10 mouse cellular contexts compared by ENCODE assay signal in the genomic region with DNA sequence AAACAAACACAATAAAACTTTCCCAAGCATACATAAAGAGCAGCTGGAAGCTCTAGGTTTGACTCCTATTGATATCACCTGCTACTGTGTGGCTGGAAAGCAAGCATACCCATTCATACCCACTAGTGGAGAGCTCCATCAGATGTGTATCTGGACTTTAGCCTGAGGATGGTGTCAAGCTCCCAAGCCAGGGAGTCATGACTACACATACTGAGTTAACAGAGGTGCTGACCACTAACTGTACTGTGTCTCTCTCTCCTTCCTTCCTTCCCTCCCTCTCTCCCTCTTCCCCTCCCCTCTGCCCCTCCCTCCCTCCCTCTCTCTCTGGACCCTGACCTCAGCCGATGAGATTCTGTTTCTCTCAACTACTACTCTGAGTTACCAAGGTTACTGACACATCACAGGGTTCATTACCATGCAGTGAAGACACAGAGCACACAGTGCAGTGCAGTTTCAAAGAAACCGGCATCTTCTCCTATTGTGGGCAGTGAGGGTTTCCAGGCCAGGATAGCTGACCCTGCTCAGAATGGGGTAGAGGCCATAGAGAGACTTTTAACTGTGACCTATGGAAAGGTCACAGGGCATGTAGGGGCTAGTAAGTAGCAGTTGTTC. TPM values are rescaled to one million over a fixed set of nuclear protein-coding genes. Genes with fewer than 3 reads are reported as not detected.
DNase-seq lines count a peak whose midpoint lies in the region; ATAC-seq lines count a peak whose summit lies in the region.
"Had no signal": no experiment of that assay in that cellular context is flagged by ENCODE, and none has a peak within 500 bp of the region (broad histone marks: within the 10 kb centered on the region; RNA-seq: fewer than 3 reads in every experiment).

No protein-coding gene starts in this region.

- H3K27me3 ChIP-seq in hindbrain, embryonic 15.5 days: no peaks in the 10 kb centered on the region
- no peaks in the 10 kb centered on the region for H3K27me3 ChIP-seq in midbrain, embryonic 13.5 days
- H3K27me3 ChIP-seq: megakaryocyte, embryonic 14.5 days had no signal

- 0 out of 2 replicates have a peak overlapping the region, but pooled peaks have one; percentile 6 for H3K4me2 ChIP-seq in hindbrain, embryonic 15.5 days
- no peak overlapping the region for H3K4me2 ChIP-seq in midbrain, embryonic 13.5 days (replicated peaks)

- 10% methylated on average over 2 of the region's 2 CpGs for WGBS in hindbrain, embryonic 15.5 days
- 9% methylated on average over 2 of the region's 2 CpGs for whole genome bisulfite sequencing in midbrain, embryonic 13.5 days

- no peak overlapping the region for H3K9ac ChIP-seq in hindbrain, embryonic 15.5 days
- H3K9ac ChIP-seq in midbrain, embryonic 13.5 days (replicated peaks): no peak overlapping the region

- peak overlapping the region; percentile 78 for H3K27ac ChIP-seq in hindbrain, embryonic 15.5 days (replicated peaks)
- H3K27ac ChIP-seq in midbrain, embryonic 13.5 days: peak overlapping the region; percentile 76

- no peaks in the 10 kb centered on the region for H3K9me3 ChIP-seq in hindbrain, embryonic 15.5 days
- no peaks in the 10 kb centered on the region for H3K9me3 ChIP-seq in midbrain, embryonic 13.5 days
- H3K9me3 ChIP-seq: megakaryocyte, embryonic 14.5 days had no signal

- H3K36me3 ChIP-seq in hindbrain, embryonic 15.5 days: peaks cover 11% of the 10 kb centered on the region; the same call in 1 of the 2 replicates
- H3K36me3 ChIP-seq in midbrain, embryonic 13.5 days: peaks cover 43% of the 10 kb centered on the region

- DNase-seq in heart, adult 11 months: peak; percentile 70
- DNase-seq in heart, adult 9 months (ENCODE audit: low spot score in 2 of 2): no peak
- peak; percentile 75 for DNase-seq in embryo, embryonic 10 days (ENCODE audit: low spot score)
- no peak for DNase-seq in cerebellum, postnatal 25 days
- no peak for DNase-seq in right cerebral cortex, postnatal 10 days (ENCODE audit: low spot score in 2 of 2)
- DNase-seq: kidney, adult 11 months had no signal

- no peak overlapping the region for H3K4me3 ChIP-seq in hindbrain, embryonic 15.5 days
- H3K4me3 ChIP-seq in midbrain, embryonic 13.5 days (replicated peaks): no peak overlapping the region
- H3K4me3 ChIP-seq: megakaryocyte, embryonic 14.5 days had no signal

- peaks cover 41% of the 10 kb centered on the region for H3K4me1 ChIP-seq in hindbrain, embryonic 15.5 days (replicated peaks)
- H3K4me1 ChIP-seq in midbrain, embryonic 13.5 days (replicated peaks): peaks cover 28% of the 10 kb centered on the region

- peak; percentile 70; the same call in 1 of the 2 replicates for ATAC-seq in hindbrain, embryonic 15.5 days (ENCODE audit: low FRiP score, low read depth)
- ATAC-seq in midbrain, embryonic 13.5 days: peak; percentile 84
- no peak for ATAC-seq in megakaryocyte, adult 5-6 weeks (ENCODE audit: poor library complexity, severe bottlenecking)

RNA-seq across cellular contexts. Expression of gene Rnf216, which starts 51.9 kb away (rescaled TPM):
- polyA plus RNA-seq in hindbrain, embryonic 15.5 days (2015; fragmentation: Nextera tagmentation; extraction: Ambion mirVana): 30.4 and 30.8 TPM in 2 replicates
- polyA plus RNA-seq in midbrain, embryonic 13.5 days (2015; fragmentation: Nextera tagmentation; extraction: Ambion mirVana): 34.9 and 36.9 TPM in 2 replicates
- total RNA-seq in megakaryocyte, adult 5-6 weeks (2015): 37.2 and 44.1 TPM in 2 replicates
- total RNA-seq in megakaryocyte, adult 5-6 weeks (2017): 38.1 and 57.9 TPM in 2 replicates

Comparison
In these comparisons a context has a peak if more than half of its experiments do, and no peak if none do; other contexts are left out.
1. DNase-seq: peak in heart, adult 11 months (single experiment) and embryo, embryonic 10 days (single experiment); none in heart, adult 9 months (0 of 2), cerebellum, postnatal 25 days (0 of 2) and right cerebral cortex, postnatal 10 days (0 of 2).